Mouse (Mus musculus) effector memory CD4-positive, alpha-beta T cell, adult 5 months (primary cell): ENCODE data around the gene Rtl5. TPM values are rescaled to one million over a fixed set of nuclear protein-coding genes. Genes with fewer than 3 reads are reported as not detected.

Experiments
- polyA plus RNA-seq: library from polyadenylated mRNA; unstranded; fragments of 100-300 nt; shearing (Covaris generic); gene quantifications from one replicate; pipeline ENCODE4 v1.2.1, GENCODE M21; 2017

The Rtl5 gene
- polyA plus RNA-seq, result 0.17 TPM

DNA sequence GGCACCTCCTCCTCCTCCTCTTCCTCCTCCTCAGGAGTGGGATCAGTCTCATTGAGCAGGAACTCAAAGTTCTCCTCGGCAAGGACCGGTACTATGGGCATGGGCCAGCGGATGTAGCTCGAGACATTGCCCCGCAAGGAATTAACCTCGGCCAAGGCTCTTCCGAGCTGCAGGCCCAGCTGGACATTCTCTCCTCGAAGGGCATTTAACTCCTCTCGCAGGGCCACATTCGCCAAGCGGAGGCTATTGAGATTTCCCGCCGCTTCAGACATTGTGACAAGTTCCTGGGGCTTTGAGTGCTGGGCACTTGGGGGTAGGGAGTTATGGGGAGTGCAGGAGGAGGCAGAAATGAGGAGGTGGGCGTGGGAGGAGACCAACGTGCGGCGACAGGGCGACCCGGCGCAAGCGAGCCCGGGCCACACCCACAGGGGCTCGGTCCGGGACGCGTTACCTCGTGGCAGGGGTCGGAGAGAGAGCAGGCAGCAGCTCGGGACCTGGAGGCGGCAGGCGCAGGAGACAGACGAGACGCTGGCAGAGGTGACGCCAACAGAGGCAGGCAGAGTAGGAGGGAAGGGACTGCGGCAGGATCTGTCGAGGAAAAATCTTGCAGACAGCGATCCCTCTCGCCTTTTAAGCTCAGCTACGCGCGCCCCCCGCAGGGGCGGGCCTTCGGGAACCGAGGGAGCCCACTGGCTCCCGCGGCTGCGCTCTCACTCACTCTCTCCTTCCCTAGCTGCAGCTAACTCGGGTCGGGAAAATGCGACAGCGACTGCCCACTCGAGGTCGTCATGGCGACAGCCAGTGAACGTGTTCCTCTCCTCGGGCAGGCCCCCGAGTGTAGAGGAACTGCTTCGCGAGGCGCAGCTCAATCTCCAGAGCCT is at the start of gene Rtl5:
TSS of gene Rtl5 (minus strand) at position 714 of the 881 bp plus-strand sequence.

DNA sequence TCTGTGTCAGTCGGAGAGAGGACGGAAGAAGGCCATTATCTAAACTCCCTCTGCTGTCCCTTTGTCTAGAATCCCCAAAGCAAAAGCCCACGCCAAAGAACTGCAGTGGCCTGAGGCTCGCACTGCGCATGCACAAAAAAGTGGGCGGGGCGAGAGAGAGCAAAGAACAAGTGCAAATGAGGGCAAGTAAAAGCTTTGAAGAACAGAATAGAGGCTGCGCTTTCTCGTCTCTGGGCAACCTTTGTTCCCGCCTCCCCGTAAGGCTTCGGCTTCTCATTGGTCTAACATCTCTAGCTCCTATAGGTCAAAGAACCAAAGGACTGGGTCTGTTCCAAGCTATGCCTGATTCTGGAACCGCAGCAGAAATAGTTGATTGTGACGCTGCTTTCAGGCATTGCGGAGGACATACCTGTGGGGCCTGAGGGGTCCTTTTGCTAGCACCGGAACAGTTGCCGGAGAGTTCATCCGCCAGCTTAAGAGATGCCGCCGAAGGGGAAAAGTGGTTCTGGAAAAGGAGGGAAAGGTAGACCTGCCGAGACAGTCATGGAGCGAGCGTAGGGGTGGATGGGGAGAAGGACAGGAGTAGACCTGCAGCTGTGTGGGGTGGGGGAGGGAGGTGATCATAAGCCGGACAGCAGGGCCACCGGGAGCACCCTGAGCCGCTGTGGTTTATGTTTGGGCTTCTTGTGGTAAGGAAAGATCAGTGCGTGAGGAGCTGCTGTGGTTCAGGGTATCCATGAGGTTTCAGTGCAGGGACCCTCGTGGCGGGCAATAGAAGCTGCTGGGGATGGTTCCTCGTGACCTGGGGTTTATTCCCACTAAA is 48.1 kb upstream of the Rtl5 start, which contains the start of gene Pin4:
TSS of gene Pin4 (plus strand) at position 406 of the 823 bp plus-strand sequence.

Other genes with a start within 250 kb of the Rtl5 start
- 7.3 TPM for gene Nhsl2, start 221.9 kb downstream of the Rtl5 start, polyA plus RNA-seq
- gene Pin4, start 48.1 kb upstream of the Rtl5 start, polyA plus RNA-seq, result 12.9 TPM
- gene Ercc6l, start 85.8 kb upstream of the Rtl5 start, polyA plus RNA-seq, result 2.4 TPM
- 766 TPM for gene Rps4x, start 118.1 kb upstream of the Rtl5 start, polyA plus RNA-seq
- not detected for gene Cited1, start 180.9 kb upstream of the Rtl5 start, polyA plus RNA-seq